Mouse (Mus musculus) kidney, embryonic 16.5 days (tissue): ENCODE data around the gene 1190007I07Rik. TPM values are rescaled to one million over a fixed set of nuclear protein-coding genes. Genes with fewer than 3 reads are reported as not detected.
"Not testable (repeated sequence)": the region's sequence is repeated elsewhere in the genome, so short reads cannot be mapped to it uniquely, and the experiment has no call there.

Experiments
- ATAC-seq: fragments of 200-750 bp; cut with Nextera tagmentation; 2 replicates; pipeline ENCODE4 v1.8.0; 2017; ENCODE audit warnings: moderate TSS enrichment; ENCODE audit not compliant: low FRiP score, low TSS enrichment
- H3K27ac ChIP-seq: fragments of 300-500 bp; sonication (generic); 2 replicates; pipeline ENCODE4 v1.5.1; 2014; ENCODE audit warnings: low read length
- H3K27me3 ChIP-seq: fragments of 300-500 bp; sonication (generic); 2 replicates; pipeline ENCODE4 v1.6.1; 2014; ENCODE audit warnings: low read length, control low read depth, mixed read lengths; ENCODE audit not compliant: insufficient read depth
- H3K36me3 ChIP-seq: fragments of 300-500 bp; sonication (generic); 2 replicates; pipeline ENCODE4 v1.6.1; 2014; ENCODE audit warnings: low read length, control low read depth, mixed read lengths; ENCODE audit not compliant: insufficient read depth
- H3K4me1 ChIP-seq: fragments of 300-500 bp; sonication (generic); 2 replicates; pipeline ENCODE4 v1.6.1; 2014; ENCODE audit warnings: low read length, control low read depth, mixed read lengths; ENCODE audit not compliant: insufficient read depth
- H3K4me2 ChIP-seq: fragments of 300-500 bp; sonication (generic); replicated peaks from 2 replicates; pipeline ENCODE4 v1.6.1; 2014; ENCODE audit warnings: low read depth, low read length
- H3K4me3 ChIP-seq: fragments of 300-500 bp; sonication (generic); 2 replicates; pipeline ENCODE4 v1.5.1; 2014; ENCODE audit warnings: mild to moderate bottlenecking, low read length
- H3K9ac ChIP-seq: fragments of 300-500 bp; sonication (generic); replicated peaks from 2 replicates; pipeline ENCODE4 v1.6.1; 2014; ENCODE audit warnings: low read length
- H3K9me3 ChIP-seq: fragments of 300-500 bp; sonication (generic); 2 replicates; pipeline ENCODE4 v1.6.1; 2016; ENCODE audit warnings: low read length, control low read depth
- WGBS: fragments of 180-500 bp; shearing (Covaris S2); extraction: QIAGEN DNeasy Blood & Tissue Kit; methylation state at CpG from one replicate; pipeline ENCODE4 v1.1.7; 2014; 5-methylcytosine and 5-hydroxymethylcytosine counted together
- polyA plus RNA-seq: library from polyadenylated mRNA; unstranded; fragments of >200 nt; fragmentation: Nextera tagmentation; extraction: Ambion mirVana; gene quantifications from 2 replicates; pipeline ENCODE4 v1.2.1, GENCODE M21; 2015

1190007I07Rik gene
- polyA plus RNA-seq, 1 experiment from 2014 or later = 43.2 TPM

DNA sequence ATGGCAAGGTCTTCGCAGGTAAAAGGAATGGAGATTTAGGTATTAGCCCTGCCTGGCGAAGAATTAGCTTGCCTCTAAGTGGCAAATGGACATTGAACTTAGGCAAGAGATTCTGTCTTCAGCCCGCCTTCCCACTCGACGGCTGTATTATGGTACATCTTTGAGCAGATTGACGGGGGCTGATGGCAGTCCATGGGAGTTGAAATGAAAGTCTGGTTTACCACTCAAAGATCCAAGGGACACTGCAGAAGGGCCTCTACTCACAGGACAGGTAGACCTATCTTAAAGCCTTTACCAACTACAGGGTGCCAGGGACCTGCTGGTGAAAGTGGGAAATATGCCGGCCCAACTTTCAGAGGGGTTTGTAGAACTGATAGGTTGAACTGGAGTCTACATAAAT, 7.5 kb upstream of the 1190007I07Rik start:
- Histone ChIP-seq H3K36me3 (peaks cover 19% of the 10 kb centered on the region), H3K27ac (peak overlapping the region; percentile 96; the same call in 1 of the 2 replicates), H3K4me1 (peaks cover 15% of the 10 kb centered on the region), H3K4me3 (peak overlapping the region; percentile 92), H3K9me3 (peaks cover 5% of the 10 kb centered on the region; the same call in 1 of the 2 replicates), H3K4me2 (peak overlapping the region; percentile 89), H3K27me3 (no peaks in the 10 kb centered on the region), H3K9ac (peak overlapping the region; percentile 85)
- 15% methylated on average over 7 of the region's 7 CpGs for WGBS
- ATAC-seq = no peak

DNA sequence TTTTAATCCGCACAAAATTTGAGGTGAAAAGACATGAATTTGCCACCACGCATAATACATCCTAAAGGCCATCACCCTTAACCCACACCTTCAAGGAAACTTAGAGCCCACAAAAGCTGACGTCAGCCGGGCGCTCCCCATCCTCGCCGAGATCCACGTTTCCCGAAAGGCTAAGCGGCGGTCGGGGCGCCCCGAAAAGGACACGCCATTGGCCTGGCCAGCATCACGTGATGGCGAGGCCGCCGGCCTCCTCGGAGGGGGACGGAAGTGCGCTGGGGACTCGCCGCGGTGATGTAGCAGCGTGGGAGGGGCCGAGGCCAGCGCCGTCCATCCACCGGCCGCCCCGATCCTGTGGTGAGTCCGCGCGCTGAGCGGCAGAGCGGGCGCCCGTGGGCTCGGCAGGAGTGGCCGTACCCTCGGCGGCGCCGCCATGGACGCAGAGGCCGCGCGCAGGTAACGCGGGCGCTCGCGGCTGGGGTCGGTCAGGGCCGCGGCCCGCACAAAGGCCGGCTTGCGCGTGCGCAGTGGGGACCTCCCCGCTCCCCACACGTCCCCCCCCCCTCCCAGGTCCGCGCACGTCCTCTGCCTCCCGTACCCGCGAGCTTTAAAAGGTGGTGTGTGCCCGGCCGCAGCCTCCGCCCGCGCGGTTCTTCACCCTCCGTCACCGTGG, 6.7 kb upstream of the 1190007I07Rik start, which contains the start of gene Tdg:
Gene Tdg (plus strand): TSS at position 243 of the 670 bp plus-strand sequence.
- peak within 1 kb of the TSS; percentile 87 for H3K9ac ChIP-seq
- ATAC-seq = peak; percentile 97
- H3K4me3 ChIP-seq = peak within 1 kb of the TSS; percentile 92
- peak within 1 kb of the TSS; percentile 90 for H3K4me2 ChIP-seq
- H3K9me3 ChIP-seq, H3K27me3 ChIP-seq: not testable (repeated sequence)
- H3K4me1 ChIP-seq = peaks cover 15% of the 10 kb centered on the region
- under 1% methylated on average over 61 of the region's 78 CpGs for WGBS
- peak within 1 kb of the TSS; percentile 96 for H3K27ac ChIP-seq
- peaks cover 19% of the 10 kb centered on the region for H3K36me3 ChIP-seq

DNA sequence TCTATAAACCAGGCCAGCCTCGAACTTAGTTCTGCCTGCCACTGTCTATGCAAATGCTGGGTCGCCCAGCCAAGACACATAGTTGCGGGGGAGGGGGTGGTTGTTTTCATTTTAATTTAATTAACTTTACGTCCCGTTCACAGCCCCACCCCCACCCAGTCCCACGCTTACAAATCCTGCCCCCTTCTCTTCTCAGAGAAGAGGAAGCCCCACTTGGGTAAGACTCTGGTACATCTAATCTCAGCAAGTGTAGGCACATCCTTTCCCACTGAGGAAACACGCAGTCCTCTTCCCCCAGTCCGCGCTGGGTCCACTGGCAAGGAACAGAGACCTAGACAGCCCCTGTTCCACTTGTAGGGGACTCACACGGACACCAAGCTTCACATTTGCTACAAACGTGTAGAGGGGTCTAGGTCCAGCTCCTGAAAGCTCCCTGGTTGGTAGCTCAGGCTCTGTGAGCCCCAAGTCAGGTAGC, 6.1 kb upstream of the 1190007I07Rik start:
- peaks cover 19% of the 10 kb centered on the region for H3K36me3 ChIP-seq
- H3K9me3 ChIP-seq = peaks cover 5% of the 10 kb centered on the region; the same call in 1 of the 2 replicates
- 2% methylated on average over 11 of the region's 11 CpGs for WGBS
- ATAC-seq = peak; percentile 58
- peak overlapping the region; percentile 87 for H3K9ac ChIP-seq
- H3K27ac ChIP-seq = peak overlapping the region; percentile 96
- H3K27me3 ChIP-seq = no peaks in the 10 kb centered on the region
- H3K4me1 ChIP-seq = peaks cover 15% of the 10 kb centered on the region
- H3K4me2 ChIP-seq = peak overlapping the region; percentile 90
- peak overlapping the region; percentile 92 for H3K4me3 ChIP-seq

DNA sequence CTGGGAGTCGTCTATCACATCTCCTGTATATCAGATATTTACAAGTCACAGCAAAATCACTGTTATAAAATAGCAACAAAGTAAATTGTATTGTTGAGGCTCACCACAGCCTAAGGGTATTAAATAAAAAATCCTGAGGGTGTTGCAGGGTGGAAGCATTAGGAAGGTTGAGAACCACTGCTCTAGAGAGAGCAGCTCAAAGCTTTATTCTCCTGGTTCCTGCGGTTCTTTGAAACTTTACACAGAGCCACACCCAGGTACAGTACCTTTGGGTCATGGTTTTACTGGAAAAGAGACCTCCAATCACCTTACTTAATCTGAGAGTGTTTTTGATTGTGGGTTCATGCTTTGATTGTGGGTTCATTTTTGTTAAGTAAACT, 515 bp upstream of the 1190007I07Rik start:
- H3K36me3 ChIP-seq = not testable (repeated sequence)
- WGBS = 0% methylated on average over 2 of the region's 2 CpGs

DNA sequence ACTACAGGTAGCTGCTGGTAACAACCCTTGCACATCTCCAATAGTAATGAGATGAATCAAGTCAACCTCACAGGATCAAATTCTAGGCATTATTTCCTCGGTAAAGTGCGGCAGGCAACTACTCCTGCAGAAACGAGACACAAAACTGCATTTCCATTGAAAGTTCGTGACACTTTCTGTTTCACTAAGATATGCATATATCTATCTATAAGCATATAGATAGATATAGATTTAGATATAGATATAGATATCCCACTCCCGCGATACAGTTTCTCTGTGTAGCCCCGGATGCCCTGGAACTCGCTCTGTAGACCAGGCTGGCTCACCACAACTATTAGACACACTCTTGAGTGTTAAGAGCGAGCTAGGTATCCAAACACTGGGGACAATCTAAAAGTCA, 793 bp downstream of the 1190007I07Rik start:
- 0 out of 2 replicates have a peak, but pooled peaks cover under 1% of the 10 kb centered on the region for H3K36me3 ChIP-seq
- peak overlapping the region; percentile 80 for H3K4me3 ChIP-seq
- H3K9ac ChIP-seq = peak overlapping the region; percentile 85
- no peaks in the 10 kb centered on the region for H3K9me3 ChIP-seq
- H3K4me1 ChIP-seq = 0 out of 2 replicates have a peak, but pooled peaks cover 5% of the 10 kb centered on the region
- ATAC-seq = no peak
- no peaks in the 10 kb centered on the region for H3K27me3 ChIP-seq
- peak overlapping the region; percentile 67 for H3K4me2 ChIP-seq
- H3K27ac ChIP-seq = no peak overlapping the region
- 23% methylated on average over 9 of the region's 9 CpGs for WGBS

More for the DNA sequence above, 515 bp upstream of the 1190007I07Rik start:
- Histone ChIP-seq H3K4me2 (peak overlapping the region; percentile 67), H3K4me3 (peak overlapping the region; percentile 80), H3K9ac (peak overlapping the region; percentile 85), H3K27ac (peak overlapping the region; percentile 87)
- H3K27me3 ChIP-seq, H3K4me1 ChIP-seq, H3K9me3 ChIP-seq: not testable (repeated sequence)
- peak; percentile 19; the same call in 1 of the 2 replicates for ATAC-seq

DNA sequence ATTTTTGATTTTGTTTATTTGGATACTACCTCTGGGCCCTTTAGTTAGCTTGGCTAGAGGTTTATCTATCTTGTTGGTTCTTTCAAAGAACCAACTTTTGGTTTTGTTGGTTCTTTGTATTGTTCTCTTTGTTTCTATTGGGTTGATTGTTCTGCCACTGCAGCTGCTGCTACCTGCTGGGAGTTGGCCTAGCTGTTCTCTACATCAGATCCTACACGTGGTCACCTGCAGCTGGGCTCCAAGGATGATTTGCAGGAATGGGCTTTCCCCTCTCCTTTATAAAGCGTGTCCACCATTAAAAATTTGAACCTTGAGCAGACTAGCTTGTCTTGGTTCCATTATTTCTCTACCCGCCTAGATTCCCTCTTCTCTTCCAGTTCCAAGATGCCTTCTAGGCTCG, 28.6 kb downstream of the 1190007I07Rik start:
- 74% methylated on average over 4 of the region's 4 CpGs for WGBS
- H3K27ac ChIP-seq, H3K9ac ChIP-seq, H3K4me3 ChIP-seq, ATAC-seq, H3K27me3 ChIP-seq, H3K4me2 ChIP-seq, H3K4me1 ChIP-seq, H3K36me3 ChIP-seq, H3K9me3 ChIP-seq: not testable (repeated sequence)

DNA sequence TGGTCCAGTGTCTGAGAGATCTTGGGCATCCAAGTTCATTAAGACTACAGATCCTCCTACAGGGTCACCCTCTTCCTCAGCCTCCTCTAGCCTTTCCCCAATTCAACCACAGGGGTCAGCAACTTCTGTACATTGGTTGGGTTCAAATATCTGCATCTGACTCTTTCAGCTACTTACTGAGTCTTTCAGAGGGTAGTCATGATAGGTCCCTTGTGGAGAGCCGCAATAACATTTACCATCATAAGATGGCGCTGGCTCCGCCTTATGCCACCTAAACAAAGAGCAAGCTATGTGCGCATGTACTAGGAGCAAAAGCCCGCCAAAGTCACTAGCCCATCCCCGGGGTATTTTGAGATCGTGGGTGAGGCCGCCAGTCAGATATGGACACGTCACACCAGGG, 33.4 kb downstream of the 1190007I07Rik start:
- H3K27me3 ChIP-seq, H3K9ac ChIP-seq, H3K4me1 ChIP-seq, H3K9me3 ChIP-seq, H3K4me3 ChIP-seq, H3K4me2 ChIP-seq, H3K36me3 ChIP-seq, H3K27ac ChIP-seq, ATAC-seq: not testable (repeated sequence)
- WGBS = 85% methylated on average over 9 of the region's 9 CpGs

DNA sequence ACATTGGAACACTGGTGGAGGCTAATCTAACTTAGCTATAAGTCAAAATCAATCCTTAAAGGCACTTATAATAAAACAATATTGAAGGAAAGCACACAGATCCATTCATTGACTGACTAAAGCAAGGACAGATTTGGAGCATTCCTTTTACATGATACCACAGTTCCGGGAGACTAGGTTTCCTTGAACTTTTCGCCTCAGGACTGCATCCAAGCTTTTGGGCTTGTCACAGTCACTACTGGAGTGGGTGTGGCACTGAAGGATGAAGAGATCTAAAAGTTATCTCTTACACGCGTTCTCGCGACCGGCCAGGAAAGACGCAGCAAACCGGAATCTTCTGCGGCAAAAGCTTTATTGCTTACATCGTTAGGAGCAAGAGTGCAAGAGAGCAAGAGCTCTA, 51.9 kb downstream of the 1190007I07Rik start:
- H3K9ac ChIP-seq, H3K27me3 ChIP-seq, H3K4me2 ChIP-seq, ATAC-seq, H3K36me3 ChIP-seq, H3K9me3 ChIP-seq, H3K4me1 ChIP-seq, H3K4me3 ChIP-seq, H3K27ac ChIP-seq: not testable (repeated sequence)
- 96% methylated on average over 11 of the region's 11 CpGs for WGBS
